Mouse (Mus musculus) spleen, embryonic (tissue): ENCODE data around the gene Qrsl1.

Experiments used
- CTCF ChIA-PET: fragments of 350-600 bp; sonication (Branson Sonifier 250); formaldehyde crosslinking; loops from one replicate; lab custom pipeline; 2022; lab: Charles Lee

The Qrsl1 gene

GRCm38 (mm10) chr10:43871458-43871857 lies 30.1 kb downstream of the Qrsl1 start:
- CTCF ChIA-PET: interaction anchor here (1.0 kb wide), 1 partner anchor 43 kb away, joined by 3 read pairs; no protein-coding TSS in a partner anchor

DNA sequence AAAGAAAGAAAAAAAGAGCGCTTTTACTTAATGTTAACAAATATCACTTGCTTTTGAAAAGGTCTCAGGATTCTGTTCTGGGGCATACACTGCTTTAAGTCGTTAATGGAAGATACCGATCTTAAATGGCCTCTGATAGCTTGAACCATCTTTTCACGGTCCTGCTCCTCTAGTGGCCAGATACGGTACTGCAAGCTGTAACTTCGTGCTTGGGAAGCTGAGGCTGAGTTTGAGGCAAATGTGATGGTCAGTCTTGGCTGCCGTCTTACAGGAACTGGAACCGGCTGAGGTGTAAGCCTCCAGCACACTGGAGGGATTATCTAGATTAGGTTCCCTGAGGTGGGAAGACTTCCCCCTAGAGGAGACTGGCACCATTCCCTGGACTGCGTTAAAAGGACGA lies 30.8 kb downstream of the Qrsl1 start:
- CTCF ChIA-PET: interaction anchor here (1.0 kb wide), 1 partner anchor 42 kb away, joined by 3 read pairs; no protein-coding TSS in a partner anchor

DNA sequence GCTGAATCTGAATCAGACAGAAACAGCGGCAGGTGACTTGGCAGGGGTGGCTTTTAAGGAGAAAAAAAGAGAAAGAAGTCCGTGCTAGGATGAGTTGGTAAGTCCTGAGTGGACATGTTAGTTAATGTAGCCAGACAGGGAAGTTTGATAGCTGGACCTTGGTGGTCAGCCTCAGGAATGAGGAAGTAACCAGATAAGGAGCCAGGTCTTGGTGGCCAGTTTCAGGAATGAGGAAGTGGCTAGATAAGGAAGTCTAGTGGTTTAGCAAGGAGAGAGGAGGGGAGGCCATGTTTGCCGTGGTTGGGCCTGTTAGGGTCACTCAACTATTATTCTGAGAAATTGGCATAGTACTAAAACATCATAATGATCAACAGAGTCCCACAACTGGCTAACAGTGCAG lies 45.2 kb downstream of the Qrsl1 start:
- CTCF ChIA-PET: no interaction called here

GRCm38 (mm10) chr10:43855916-43856315 lies 45.6 kb downstream of the Qrsl1 start:
- CTCF ChIA-PET: no interaction called here

DNA sequence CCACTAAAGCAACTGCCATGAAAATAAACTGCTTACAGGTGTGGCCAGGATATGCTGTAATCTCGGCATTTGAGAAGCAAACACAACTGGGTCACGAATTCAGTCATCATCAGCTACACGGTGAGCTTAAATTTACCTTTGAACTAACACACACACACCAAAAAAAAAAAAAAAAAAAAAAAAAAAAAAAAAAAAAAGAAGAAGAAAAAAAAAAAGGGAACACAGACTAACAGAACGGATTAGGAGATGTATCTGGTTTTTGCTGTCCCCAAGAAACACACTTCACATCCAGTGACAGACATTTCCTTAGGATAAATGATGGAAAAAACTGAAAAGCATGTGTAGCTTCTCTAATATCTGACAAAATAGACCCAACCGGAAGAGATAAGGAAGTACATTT lies 49.6 kb downstream of the Qrsl1 start:
- CTCF ChIA-PET: interaction anchor here (0.7 kb wide), 1 partner anchor 47 kb away, joined by 5 read pairs; no protein-coding TSS in a partner anchor

DNA sequence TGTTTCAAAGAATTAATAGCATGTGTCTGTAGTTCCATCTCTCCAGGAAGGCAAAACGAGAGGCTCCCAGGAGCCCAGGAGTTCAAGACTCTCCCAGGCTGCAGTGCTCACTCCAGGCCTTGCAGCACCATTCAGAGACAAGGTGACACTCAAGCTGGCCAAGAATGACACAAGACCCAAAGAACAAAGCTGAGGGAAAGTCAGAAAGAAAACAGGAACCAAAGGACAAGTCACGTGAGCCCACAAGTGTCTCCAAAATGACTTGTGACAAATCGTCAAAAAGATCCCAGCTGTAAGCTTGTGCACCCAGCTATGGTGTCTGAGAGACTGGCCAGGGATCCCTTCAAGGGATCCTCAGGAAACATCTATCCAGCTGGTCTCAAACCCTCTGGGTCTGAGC lies 52.1 kb downstream of the Qrsl1 start:
- CTCF ChIA-PET: no interaction called here

- CTCF ChIA-PET: no interaction called here
Observed at GRCm38 (mm10) chr10:43846141-43846622, 55.4 kb downstream of the Qrsl1 start.

DNA sequence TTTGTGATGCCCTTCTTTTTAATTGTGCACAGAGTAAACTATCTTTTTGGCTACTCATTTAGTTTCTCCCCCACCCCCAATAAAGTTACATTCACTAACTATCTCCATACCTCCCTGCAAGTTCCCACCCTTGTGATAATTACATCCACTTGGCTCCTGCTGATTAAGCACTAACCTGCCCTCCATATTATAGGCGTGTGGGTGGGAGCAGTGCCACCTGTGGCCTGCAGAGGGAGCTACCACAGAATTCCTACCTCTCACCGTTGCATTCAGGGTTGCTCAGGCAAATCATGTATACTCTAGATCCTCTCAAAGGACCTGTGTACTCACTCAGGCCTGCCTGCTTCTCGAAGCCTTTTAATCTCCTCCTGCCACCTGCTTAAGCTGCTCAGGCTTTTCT lies 56.1 kb downstream of the Qrsl1 start:
- CTCF ChIA-PET: no interaction called here

DNA sequence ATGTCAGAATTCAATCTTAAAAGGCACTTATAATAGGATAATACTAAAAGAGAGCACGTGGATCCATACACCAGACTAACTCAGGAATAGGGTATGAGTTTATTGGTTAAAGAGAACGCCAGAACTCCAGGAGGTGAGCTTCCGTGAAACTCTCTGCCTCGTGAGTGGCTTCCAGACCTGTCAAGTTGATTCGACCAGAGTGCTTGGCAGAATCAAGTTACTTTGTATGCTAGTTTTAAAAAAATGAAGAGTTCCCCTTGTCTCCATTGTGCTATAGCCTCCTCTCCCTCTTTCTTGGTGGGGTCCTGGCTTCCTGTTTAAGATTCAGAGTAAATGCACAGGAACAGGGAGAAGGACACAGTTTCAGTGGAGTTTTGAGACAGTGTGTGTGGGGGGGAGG lies 60.1 kb downstream of the Qrsl1 start:
- CTCF ChIA-PET: no interaction called here

GRCm38 (mm10) chr10:43832868-43833267 lies 68.7 kb downstream of the Qrsl1 start:
- CTCF ChIA-PET: interaction anchor here (0.6 kb wide), 1 partner anchor 21 kb away, joined by 3 read pairs; no protein-coding TSS in a partner anchor

DNA sequence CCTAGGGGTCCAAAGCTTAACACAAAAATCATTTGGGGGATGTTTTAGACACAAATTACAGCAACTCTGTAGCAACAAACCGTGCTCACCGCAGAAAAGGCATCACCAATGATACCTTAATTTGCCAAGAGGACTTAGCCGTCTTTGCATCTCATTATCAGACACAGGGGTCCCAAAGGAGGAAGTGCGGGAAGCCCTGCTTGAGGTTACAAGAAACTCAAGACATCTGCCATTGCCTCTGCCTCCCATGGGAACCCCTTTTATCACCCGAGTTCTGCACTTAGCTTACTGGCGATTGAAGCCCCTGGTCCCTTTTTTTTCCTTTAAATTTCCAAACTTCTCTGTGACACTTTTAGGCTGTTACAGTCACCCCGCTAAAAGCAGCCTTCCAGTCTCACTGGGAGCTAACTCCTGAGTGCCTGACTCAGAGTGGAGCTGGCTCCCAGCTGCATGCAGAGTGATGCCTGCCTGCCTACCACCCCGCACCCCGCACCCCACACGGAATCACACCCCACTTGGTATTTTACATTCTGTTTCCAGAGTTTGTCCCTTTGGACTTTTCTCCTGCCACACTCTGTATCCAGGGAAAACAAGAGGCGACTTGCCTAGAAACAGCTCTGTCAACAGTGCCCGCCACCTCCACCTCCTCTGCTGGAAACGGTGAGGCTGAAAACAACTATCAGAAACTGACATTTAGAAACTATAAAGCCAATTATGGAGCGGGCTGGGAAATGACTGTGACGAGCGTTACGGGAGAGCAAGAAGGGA lies 71.1 kb downstream of the Qrsl1 start:
- CTCF ChIA-PET: no interaction called here

GRCm38 (mm10) chr10:43828686-43829015 lies 72.9 kb downstream of the Qrsl1 start:
- CTCF ChIA-PET: interaction anchor here (0.9 kb wide), 2 partner anchors 42 to 73 kb away, joined by 3 to 6 read pairs; partner anchors contain the start of genes Qrsl1 and Rtn4ip1

DNA sequence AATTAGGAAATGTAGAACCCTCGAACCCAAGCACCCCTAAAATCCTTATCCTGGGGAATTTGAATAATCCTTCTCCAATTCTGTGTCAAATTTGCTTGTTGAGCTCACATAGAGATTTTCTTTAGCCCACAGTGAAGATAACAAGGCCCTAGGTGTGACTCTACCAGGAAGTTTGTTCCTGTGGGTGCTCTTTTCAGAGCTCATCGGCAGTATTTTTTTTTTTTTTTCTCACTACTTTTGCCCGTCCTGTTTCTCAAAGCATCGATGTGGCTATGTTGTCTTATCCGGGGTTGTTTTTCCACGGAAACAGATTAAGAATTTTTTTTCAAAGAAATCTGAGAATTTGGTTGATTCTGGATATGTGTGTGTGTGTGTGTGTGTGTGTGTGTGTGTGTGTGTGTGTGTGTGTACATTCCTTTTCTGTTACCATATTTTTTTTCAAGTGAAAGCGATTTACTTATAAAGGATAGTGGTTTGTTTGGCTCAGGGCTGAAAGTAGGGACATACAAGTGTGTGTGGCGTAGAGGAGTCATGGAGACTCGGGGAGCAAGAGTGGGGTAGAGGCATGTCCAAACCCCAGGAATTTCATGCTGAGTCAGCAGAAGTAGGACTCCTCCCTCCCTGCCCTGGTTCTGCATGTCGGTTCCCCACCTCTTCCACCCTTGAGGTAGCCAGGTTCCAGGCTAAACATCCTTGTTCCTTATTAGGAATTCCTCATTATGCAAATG lies 73.4 kb downstream of the Qrsl1 start:
- CTCF ChIA-PET: interaction anchor here (0.5 to 1.3 kb wide), 6 partner anchors 23 to 253 kb away, joined by 3 to 6 read pairs (median 4); partner anchors contain the start of genes Qrsl1 and Rtn4ip1

GRCm38 (mm10) chr10:43826773-43827621 lies 74.5 kb downstream of the Qrsl1 start:
- CTCF ChIA-PET: interaction anchor here (0.5 to 1.3 kb wide), 5 partner anchors 29 to 252 kb away, joined by 3 to 4 read pairs (median 3); no protein-coding TSS in a partner anchor

- CTCF ChIA-PET: no interaction called here
Observed at GRCm38 (mm10) chr10:43825696-43826095, 75.8 kb downstream of the Qrsl1 start.

DNA sequence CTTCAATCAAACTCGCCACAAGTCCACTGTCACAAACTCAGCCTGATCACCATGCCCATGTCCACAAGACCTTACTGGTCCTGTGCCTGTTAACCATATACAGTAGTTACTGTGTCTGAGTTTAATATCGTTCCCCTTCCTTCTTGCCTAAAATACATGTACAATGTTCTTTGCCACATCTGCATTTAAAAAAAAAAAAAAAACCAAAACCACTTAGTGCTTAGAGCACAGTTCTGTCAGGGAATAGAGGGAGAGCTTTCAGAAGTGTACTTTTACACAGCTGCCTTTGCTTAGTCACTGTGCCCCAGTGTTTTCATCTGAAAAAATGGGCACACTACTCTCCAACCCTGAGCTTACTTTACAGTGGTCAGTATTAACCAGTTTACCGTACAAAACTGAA lies 76.8 kb downstream of the Qrsl1 start:
- CTCF ChIA-PET: interaction anchor here (0.6 to 0.7 kb wide), 2 partner anchors 57 to 67 kb away, joined by 4 to 20 read pairs; no protein-coding TSS in a partner anchor
